Mouse (Mus musculus): ENCODE measurements around the gene Trp53i13.
A peak's percentile ranks its signal among the peaks of the same experiment; 100 is the strongest.

Trp53i13 gene

GRCm38 (mm10) chr11:77508068-77509021 lies 7.4 kb downstream of the Trp53i13 start:
- peak; percentile 85 for DNase-seq (ENCODE audit: low read depth, low spot score)

- no peak for DNase-seq (ENCODE audit: low read depth, low spot score)
Observed at GRCm38 (mm10) chr11:77507426-77507825, 8.4 kb downstream of the Trp53i13 start.

GRCm38 (mm10) chr11:77506941-77507340 lies 8.8 kb downstream of the Trp53i13 start:
- DNase-seq (ENCODE audit: low read depth, low spot score), result no peak

GRCm38 (mm10) chr11:77506273-77506672 lies 9.5 kb downstream of the Trp53i13 start:
- no peak for DNase-seq (ENCODE audit: low read depth, low spot score)

- no peak for DNase-seq (ENCODE audit: low read depth, low spot score)
Observed at GRCm38 (mm10) chr11:77505291-77505980, 10.3 kb downstream of the Trp53i13 start.

- DNase-seq (ENCODE audit: low read depth, low spot score), result no peak
Observed at GRCm38 (mm10) chr11:77504377-77504776, 11.4 kb downstream of the Trp53i13 start.

- no peak for DNase-seq (ENCODE audit: low read depth, low spot score)
Observed at GRCm38 (mm10) chr11:77503511-77503910, 12.3 kb downstream of the Trp53i13 start.

- DNase-seq (ENCODE audit: low read depth, low spot score), result no peak
Observed at GRCm38 (mm10) chr11:77502481-77502880, 13.3 kb downstream of the Trp53i13 start.

- no peak for DNase-seq (ENCODE audit: low read depth, low spot score)
Observed at GRCm38 (mm10) chr11:77501971-77502370, 13.8 kb downstream of the Trp53i13 start.

- DNase-seq (ENCODE audit: low read depth, low spot score), result peak; percentile 78
Observed at GRCm38 (mm10) chr11:77501392-77501791, 14.4 kb downstream of the Trp53i13 start.

- DNase-seq (ENCODE audit: low read depth, low spot score), result no peak
Observed at GRCm38 (mm10) chr11:77500361-77501325, 15.1 kb downstream of the Trp53i13 start.

- no peak for DNase-seq (ENCODE audit: low read depth, low spot score)
Observed at GRCm38 (mm10) chr11:77499354-77499753, 16.4 kb downstream of the Trp53i13 start.

- DNase-seq (ENCODE audit: low read depth, low spot score), result no peak
Observed at GRCm38 (mm10) chr11:77498261-77499139, 17.3 kb downstream of the Trp53i13 start.

GRCm38 (mm10) chr11:77497851-77498250 lies 17.9 kb downstream of the Trp53i13 start:
- no peak for DNase-seq (ENCODE audit: low read depth, low spot score)

- peak; percentile 71 for DNase-seq (ENCODE audit: low read depth, low spot score)
Observed at GRCm38 (mm10) chr11:77497341-77497756, 18.4 kb downstream of the Trp53i13 start.

- no peak for DNase-seq (ENCODE audit: low read depth, low spot score)
Observed at GRCm38 (mm10) chr11:77495507-77495906, 20.3 kb downstream of the Trp53i13 start.

GRCm38 (mm10) chr11:77494782-77495181 lies 21.0 kb downstream of the Trp53i13 start:
- no peak for DNase-seq (ENCODE audit: low read depth, low spot score)

- DNase-seq (ENCODE audit: low read depth, low spot score), result no peak
Observed at GRCm38 (mm10) chr11:77494344-77494676, 21.5 kb downstream of the Trp53i13 start.

- DNase-seq (ENCODE audit: low read depth, low spot score), result peak; percentile 61
Observed at GRCm38 (mm10) chr11:77493512-77494343, 22.1 kb downstream of the Trp53i13 start, which contains the start of gene Git1. TSS of gene Git1 (plus strand) at chr11:77493562.

Measured in CD4-positive helper T cell, adult 2 months (primary cell).